Mouse (Mus musculus): ENCODE results near the gene Ptprd. TPM values are rescaled to one million over a fixed set of nuclear protein-coding genes. Genes with fewer than 3 reads are reported as not detected.
"Not testable (repeated sequence)": the region's sequence is repeated elsewhere in the genome, so short reads cannot be mapped to it uniquely, and the experiment has no call there.

Gene Ptprd
- total RNA-seq, 2 experiments from 2014 or later, result 10.4 to 13.5 TPM

DNA sequence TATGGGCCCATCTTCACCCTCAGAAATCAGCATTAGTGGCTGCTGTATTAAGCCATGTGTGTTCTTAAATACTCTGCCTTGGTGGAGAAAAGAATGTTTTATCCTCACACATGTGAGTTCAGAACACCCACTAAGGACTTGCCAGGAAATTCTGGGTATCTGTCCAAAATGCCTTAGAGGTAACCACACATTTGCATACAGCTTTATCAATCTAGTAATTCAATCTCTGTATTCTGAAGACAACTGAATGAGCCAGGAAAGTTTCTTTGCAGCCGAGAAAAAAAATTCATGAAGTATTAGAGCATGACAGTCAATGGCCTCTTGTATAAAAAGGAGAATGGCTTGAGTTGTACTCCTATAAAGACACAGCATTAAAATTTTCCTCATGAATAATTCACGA, 2057.6 kb downstream of the Ptprd start:
- DNase-seq, result no peak
- intact Hi-C loops (cut with DNase I), result no loop called here

DNA sequence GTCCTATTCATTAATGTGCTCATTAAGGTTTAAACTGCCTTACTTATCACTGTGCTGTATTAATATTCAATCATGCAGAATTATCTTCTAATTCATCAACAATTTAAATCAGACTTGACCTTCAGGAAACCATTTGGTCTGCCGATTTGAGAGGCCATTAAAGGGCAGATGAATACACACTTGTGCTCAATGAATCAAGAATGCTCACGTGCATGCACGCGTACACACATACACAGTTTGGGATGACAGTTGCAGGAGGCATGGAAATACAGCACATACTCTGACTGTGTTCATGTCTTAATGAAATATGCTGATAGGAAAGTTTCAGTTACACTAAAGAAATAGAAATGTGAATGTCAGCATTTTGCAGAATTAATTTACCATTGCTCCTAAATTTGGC, 2066.8 kb downstream of the Ptprd start:
- intact Hi-C loops (cut with DNase I), result no loop called here

DNA sequence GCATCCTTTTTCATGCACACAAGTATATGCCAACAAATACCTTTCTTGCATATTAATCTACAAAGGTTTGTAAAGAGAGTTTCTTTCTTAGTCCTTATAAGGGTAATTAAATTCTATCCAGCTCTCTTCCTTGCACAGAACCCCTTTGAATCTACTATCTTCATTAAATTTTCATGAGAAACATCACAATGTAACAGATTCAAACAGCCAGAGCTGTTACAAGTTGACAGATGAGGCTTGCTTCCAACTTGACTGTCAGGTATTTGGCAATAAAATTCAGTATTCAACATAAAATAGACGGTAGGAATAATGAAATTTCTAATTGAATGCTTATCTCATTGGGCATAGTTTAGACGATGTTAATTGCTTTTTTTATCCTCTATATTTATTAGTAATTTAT, 2067.4 kb downstream of the Ptprd start:
- intact Hi-C loops (cut with DNase I), result no loop called here
- DNase-seq, result no peak

More for the DNA sequence above, 2066.8 kb downstream of the Ptprd start:
- DNase-seq, result no peak

DNA sequence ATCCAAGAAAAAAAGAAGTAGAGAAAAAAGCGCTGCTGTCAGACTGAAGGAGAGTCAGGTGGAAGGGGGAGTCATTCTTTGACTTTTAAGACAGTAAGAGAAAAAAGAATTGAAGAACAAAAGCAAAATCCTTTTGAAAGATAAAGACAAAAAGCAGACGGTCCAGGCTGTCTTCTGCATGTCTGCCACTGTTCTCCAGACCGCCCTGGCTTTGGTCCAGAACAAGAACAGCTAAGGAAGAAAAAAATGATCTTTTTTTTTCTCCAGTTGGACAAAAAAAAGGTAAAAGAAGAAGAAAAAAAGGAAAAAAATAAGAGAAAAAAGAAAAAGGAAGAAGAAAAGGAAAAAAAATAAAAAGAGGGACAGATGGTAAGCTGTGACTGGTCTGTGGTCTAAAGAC, 2073.9 kb downstream of the Ptprd start:
- DNase-seq, result no peak
- intact Hi-C loops (cut with DNase I), result no loop called here

DNA sequence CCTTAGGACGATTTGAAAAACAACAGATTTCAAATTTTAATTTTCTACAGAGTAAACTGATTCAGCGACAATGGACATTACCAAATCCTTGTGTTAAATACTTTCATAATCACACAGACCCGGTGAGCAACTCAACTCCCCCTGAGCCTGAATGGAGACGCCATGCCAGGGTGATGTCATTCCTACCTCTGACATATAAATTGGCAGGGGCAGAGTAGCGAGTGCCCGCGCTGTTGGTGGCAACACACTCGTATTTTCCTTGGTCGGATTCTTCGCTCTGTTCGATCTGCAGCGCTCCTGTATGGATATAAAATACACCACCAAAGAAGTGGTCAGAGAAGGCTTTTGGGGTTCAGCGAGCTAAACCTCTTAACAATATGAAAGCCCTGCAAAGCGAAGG, 2075.1 kb downstream of the Ptprd start:
- no peak for DNase-seq
- intact Hi-C loops (cut with DNase I), result no loop called here

DNA sequence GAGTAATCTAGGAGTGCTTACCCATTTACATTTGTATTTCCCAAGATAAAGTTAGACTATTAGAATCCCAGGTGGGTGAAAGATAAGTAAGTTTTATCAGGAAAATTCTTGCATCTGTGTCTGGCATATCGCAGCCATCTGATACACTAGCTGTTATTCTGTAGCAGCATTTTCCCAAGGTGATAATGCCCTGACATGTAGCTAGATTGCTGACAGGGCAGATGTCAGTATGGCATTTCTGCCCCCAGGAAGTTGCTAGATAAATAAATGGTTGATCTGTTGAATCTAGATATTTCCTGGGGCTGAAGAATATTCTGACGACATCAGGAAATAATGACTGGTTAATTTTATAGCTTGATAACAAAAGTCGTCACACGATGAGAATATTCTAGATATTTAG, 2119.9 kb downstream of the Ptprd start:
- intact Hi-C loops (cut with DNase I), result no loop called here
- DNase-seq, result no peak

DNA sequence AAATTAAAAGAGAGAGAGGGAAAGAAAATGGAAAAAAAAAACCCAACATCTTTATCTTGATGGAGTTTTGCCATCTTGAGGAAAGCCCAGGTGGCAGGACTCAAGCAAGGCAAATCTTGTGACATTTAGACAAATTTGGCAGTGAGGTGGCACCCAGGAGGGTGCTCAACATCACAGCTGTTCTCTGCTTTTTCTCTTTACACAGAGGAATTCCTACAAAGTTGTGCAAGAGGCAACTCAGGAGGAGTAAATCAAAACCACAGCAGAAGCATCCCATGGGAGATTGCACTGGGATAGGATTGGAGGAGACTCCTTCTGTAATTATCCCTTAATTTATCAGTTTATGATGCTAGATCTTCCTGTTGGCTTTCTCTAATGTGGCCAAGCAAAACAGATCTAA, 2121.9 kb downstream of the Ptprd start:
- no peak for DNase-seq
- intact Hi-C loops (cut with DNase I), result no loop called here

DNA sequence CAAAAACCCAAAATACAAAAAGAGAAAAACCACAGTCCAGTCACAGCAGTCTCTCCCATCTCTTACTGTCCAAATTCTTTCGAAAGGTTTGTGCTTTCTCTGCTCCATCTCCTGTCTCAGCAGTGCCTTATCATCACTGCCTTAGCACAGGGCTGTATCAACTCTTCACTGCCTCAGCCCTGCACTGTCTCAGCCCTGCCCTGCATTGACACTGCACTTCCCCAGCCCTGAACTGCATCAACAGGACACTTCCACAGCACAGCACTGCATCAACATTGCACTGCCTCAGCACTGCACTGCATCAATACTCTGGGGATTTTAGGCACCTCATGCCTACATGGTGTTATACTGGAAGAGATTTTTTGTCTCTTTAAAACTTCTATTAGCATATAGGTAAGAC, 2135.7 kb downstream of the Ptprd start:
- intact Hi-C loops (cut with DNase I), result no loop called here

DNA sequence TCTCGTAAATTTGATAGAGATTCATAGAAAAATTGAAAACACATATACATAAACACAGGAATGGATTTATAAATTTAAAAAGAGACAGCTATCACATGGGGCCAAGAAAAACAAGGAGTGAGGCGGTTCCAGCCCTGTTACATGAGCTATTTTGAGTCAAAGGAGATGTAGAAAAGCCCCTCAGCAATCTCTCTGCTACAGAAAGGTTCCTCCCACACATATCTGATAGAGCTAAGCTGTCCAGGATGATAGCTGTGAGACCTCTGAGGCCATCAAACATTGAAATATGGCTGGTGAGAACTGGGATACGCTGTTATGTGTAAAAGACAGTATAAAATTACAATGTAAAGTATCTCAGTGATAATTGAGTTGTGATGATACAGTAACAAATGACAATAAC, 2138.5 kb downstream of the Ptprd start:
- no peak for DNase-seq
- intact Hi-C loops (cut with DNase I), result no loop called here

More for the DNA sequence above, 2135.7 kb downstream of the Ptprd start:
- no peak for DNase-seq

DNA sequence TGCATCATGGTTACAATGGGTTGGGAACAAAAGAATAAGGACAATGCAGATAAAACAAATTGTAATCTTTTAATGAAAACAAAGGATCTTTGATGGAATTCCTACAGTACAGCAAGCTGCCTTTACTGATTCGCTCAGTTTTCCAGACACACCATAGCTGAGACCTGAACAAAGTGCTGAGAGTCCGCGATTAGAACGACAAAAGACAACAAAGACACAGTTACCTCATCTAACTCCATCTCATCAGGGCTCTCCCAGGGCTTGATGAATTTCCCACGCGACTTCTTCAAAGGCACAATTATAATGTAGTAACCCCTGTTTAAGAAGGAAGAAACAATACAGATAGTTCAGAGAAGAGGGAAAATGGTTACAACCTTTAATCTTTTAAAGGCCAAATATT, 2140.0 kb downstream of the Ptprd start:
- no peak for DNase-seq
- intact Hi-C loops (cut with DNase I), result no loop called here

DNA sequence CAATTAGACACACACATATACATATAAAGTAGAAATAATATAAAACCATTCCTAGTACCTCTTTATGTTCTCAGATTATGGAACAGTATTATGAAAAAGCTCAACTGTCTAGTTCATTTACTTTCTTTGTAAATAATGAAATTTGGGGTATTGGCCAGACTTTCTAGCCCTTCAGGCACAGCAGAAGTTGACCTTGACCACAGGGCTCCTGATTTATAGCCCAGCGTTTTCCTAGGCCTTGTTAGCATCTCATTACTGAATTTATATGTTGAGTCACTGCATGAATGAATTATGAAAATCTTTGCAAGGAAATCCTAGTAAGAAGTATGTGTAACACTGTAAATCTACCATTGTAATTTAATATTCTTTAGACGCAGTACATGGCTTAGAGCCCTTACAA, 2154.9 kb downstream of the Ptprd start:
- DNase-seq, result no peak
- intact Hi-C loops (cut with DNase I), result no loop called here

DNA sequence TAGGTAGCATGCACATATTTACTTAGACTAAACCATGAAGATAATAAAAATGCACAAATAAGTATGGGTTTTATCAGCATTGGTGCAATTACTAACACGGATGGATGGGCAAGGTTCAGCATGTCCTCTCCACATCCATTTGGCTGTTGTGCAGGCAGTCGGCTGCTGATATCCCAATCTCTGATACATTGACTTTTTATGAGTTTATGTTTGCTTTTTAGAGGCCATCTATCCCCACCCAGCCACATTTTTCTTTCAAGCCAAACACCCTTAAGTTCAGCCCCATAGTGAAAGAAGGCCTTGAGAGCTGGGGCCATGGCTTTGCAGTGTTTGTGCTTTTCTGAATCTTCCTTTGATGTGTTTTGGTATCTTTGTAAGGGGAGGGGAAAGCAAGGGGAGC, 2166.1 kb downstream of the Ptprd start:
- DNase-seq, result no peak
- intact Hi-C loops (cut with DNase I), result no loop called here

DNA sequence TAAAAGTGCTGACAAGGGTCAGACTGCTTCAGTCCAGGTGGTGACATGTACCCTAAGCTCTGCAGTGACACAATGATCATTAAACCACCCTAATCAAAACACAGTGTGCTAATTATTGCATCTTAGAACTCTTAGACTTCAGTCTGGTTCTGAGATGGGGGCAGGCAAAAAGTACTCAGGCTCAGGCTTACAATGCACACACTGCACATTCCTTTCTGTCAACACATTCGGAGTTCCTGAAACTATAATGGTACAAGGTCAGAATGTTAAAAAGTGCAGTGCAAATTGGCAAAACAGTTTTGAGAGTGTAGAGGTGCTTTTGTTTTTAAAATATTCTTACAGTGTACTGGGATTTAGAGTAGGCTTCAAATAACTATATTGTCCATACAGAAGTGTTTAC, 2167.0 kb downstream of the Ptprd start:
- intact Hi-C loops (cut with DNase I), result no loop called here
- no peak for DNase-seq

DNA sequence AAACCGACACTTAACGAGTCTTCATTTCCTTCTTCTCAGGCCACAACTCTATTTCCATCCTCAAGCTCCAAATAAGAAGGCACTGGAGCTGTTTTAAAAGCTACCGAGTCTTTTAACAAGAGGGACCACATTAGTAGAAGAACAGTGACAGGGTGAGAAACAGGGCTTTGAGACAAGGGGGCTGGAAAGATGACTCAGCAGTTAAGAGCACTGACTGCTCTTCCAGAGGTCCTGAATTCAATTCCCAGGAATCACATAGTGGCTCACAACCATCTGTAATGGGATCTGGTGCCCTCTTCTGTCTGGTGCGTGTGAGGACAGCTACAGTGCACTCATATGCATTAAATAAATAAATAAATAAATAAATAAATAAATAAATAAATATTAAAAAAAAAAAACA, 2174.6 kb downstream of the Ptprd start:
- intact Hi-C loops (cut with DNase I), result loop anchor here (10.0 kb wide), 1 partner anchor 972 kb away; no protein-coding TSS in a partner anchor
- DNase-seq, result not testable (repeated sequence)

DNA sequence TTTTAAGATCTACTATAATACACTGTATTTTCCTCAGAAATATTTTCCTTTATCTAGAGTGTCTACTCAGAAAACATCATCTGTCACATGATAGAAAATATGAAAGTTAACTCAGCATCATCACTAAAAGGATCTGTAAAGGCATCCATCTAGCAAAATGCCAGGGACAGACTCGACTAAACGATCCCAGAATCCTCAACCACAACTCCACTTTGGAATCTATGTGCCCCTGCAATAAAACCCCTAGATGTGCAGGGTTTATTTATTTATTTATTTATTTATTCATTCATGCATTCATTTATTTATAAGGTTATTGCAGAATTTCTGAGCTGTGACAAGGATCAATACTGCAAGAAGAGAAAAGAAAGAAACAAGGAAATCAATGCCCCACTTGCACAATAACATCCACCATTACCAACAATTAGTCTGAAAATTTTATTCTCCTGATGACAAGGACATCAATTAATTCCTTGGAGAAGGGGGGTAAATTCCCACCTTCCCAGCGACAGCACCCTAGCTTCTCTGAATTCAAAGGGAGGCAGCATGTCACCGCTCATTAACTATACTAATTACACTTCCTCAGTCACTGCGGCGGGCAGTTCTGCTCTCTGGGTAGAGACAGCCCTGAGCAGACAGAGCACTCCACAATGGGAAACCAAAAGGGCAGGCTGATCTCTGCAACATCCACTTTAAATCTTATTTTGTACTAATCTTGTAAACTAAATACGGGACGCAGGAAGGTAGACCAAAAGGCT, 2186.0 kb downstream of the Ptprd start:
- no peak for DNase-seq
- intact Hi-C loops (cut with DNase I), result no loop called here

DNA sequence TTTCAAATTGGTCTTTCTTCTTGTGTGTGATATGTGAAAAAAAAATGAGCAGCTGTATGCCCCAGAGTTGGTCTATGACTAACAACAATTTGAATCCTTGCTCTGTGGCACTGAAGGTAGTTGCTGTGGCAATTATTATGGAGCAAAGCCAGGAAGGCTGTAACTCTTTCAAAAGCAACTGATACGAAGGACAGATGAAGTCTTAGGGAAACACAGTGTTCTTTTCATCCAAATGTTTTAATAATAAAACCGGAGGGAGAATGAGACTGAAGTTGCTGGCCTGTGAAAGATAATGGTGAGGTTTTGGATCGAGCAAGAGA, 2187.3 kb downstream of the Ptprd start:
- DNase-seq, result no peak
- intact Hi-C loops (cut with DNase I), result no loop called here

DNA sequence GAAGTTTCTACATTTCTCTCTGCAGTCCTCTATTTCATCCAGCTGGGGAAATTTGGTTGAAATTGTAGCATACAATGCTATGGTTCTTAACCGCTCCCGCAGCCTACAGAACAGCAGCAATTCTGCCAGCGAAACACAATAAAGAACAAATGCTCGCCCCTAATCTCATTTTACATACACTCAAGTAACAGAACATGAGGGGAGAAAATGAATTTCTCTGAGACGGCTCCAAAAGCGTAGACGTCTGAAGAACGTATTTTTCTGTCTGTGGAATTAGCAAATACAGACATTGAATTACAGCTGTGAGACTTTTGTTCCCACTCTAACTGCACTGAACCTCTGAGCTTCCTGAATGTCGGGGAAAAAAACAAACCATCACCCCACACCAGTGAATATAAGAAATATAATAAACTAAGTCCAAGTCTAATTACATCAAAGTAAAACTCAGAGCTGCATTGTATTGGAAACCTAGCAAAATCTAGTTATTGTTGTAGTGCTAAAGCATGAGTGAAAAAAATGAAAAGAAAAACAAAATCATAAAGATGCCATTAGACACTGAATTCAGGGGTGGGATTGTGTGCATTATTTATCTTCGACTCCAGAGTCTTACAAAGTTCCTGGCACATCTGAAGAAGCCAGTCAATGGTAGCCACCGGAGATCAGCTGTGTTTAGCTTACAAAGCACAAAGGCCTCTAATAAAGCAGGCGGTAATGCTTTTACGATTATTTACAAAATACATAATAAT, 2187.8 kb downstream of the Ptprd start:
- intact Hi-C loops (cut with DNase I), result no loop called here
- no peak for DNase-seq

DNA sequence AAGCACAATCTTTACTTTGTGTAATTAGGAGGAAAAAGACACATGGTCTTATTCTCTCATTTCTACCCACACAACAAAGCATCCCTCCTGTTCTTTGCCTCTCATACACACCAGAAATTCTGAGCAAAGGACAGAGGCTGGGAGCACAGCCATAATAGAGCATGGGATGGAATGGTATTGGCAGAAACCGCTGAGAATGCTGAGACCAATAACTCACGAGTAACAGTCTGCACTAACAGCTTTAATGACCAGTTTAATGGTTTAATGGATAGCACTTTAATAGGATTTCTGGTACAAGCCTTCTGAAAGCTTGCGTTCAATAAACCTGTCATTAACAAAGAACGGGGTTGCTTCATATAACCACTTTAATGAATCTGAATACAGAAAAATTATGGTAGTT, 2190.1 kb downstream of the Ptprd start:
- intact Hi-C loops (cut with DNase I), result no loop called here
- no peak for DNase-seq

DNA sequence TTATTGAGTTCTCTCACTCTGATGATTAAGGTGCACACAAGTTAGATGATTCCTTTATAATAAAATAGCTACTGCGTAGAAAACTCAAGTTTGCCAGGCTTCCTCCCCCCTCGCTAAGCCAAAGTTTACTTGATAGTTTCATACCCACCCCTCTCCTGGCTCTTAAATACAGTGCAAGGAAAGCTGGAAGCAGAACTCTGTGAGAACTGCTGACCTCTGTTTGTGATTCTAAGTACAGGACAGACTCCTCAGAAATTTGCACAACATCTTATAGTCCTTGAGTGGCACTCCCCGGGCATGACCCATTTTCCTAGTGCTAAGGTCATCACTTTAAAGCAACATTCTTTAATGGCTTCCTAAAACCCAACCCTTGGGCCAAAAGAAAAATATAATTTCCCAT, 2196.7 kb downstream of the Ptprd start:
- intact Hi-C loops (cut with DNase I), result no loop called here

DNA sequence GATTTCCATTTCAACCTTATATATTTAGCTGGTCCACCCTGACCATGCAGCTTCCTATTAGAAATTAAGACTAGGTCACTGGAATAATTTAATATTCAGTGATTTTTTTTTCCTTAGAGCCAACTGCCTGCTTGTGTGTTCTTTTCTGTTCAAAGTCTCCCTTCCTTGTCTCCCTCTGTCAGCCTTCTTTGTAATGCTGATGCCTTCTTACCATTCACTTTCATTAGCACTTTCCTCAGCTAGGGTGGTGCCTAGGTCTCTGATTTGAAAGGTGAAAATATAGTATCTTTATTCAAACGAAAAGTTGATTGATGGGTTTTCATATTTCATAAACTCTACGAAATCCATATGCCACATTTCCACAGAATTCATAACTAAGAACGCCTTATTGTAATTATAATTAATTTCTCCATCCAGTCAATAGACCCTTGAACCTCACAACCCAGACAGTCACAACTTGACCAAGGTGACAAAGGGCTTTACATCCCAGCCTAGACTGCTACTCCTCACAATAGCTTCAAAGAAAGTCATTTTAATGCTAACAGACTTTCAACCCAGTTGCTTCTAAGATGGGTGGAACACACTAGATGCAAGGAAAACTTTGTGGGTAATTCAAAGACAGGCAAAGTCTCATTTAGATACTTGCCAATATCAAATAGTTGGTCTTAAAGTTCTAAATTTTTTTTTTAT, 2197.5 kb downstream of the Ptprd start:
- intact Hi-C loops (cut with DNase I), result no loop called here
- DNase-seq, result no peak

More for the DNA sequence above, 2196.7 kb downstream of the Ptprd start:
- no peak for DNase-seq

DNA sequence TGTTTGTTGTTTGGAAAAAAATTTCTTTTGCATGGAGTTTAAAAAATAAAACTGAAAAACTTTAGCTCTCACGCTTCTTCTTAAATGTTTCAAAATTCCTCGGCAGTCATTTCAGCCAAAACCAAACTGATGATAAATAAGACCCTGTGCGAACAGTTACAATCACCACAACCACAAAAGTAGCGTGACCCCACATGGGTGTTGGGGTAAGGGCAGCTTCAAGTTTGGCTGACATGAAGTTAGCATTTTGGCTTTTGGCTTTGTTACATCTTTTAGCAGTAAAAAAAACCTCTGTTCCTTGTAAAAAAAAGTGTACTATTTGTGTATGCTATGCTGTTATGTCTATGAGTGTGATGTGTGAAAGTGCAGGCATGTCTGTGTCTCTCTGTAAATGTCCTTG, 2203.2 kb downstream of the Ptprd start:
- intact Hi-C loops (cut with DNase I), result no loop called here
- DNase-seq, result no peak

DNA sequence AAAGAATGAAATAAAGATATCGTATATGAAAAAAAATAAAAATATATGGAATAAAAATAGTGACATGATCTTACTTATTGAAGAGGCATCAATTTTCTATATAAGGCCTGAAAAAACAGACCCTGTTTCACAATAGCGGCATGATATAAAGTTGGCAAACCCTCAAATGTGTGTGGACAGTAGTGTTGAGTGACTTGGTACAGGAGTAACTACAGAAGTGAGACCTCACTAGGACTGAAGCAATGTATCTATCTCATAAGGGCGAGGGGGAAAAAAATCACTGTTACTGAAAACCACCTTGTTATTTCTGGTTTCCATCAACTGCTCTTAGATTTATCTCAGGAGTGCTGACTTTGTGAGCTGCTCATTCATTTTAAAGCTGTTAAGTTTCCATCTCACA, 2204.5 kb downstream of the Ptprd start:
- no peak for DNase-seq
- intact Hi-C loops (cut with DNase I), result no loop called here
